Mouse (Mus musculus) forebrain, embryonic 10.5 days (tissue): ENCODE results near the gene Slc26a10. TPM values are rescaled to one million over a fixed set of nuclear protein-coding genes. Genes with fewer than 3 reads are reported as not detected.
"Not testable (repeated sequence)": the region's sequence is repeated elsewhere in the genome, so short reads cannot be mapped to it uniquely, and the experiment has no call there.

Source experiments
- DNase-seq: peaks from one replicate; pipeline ENCODE4 v3.0.0-alpha.2; 2017; ENCODE audit warnings: low spot score; ENCODE audit errors: extremely low spot score
- H3K27ac ChIP-seq: fragments of 300-500 bp; sonication (generic); 2 replicates; pipeline ENCODE4 v1.5.1; 2016; ENCODE audit warnings: mild to moderate bottlenecking
- H3K27me3 ChIP-seq: fragments of 300-500 bp; sonication (generic); 2 replicates; pipeline ENCODE4 v1.6.1; 2016; ENCODE audit warnings: mild to moderate bottlenecking; ENCODE audit not compliant: poor library complexity, severe bottlenecking
- H3K36me3 ChIP-seq: fragments of 300-500 bp; sonication (generic); replicated peaks from 2 replicates; pipeline ENCODE4 v1.6.1; 2016; ENCODE audit warnings: mild to moderate bottlenecking, moderate library complexity
- H3K4me1 ChIP-seq: fragments of 300-500 bp; sonication (generic); 2 replicates; pipeline ENCODE4 v1.6.1; 2016
- H3K4me3 ChIP-seq: fragments of 300-500 bp; sonication (generic); 2 replicates; pipeline ENCODE4 v1.5.1; 2016; ENCODE audit warnings: mild to moderate bottlenecking, moderate library complexity
- H3K9me3 ChIP-seq: fragments of 300-500 bp; sonication (generic); 2 replicates; pipeline ENCODE4 v1.6.1; 2016; ENCODE audit warnings: mild to moderate bottlenecking, moderate library complexity
- WGBS: fragments of 180-500 bp; shearing (Covaris S2); methylation state at CpG from one replicate; pipeline ENCODE4 v1.1.7; 2016; 5-methylcytosine and 5-hydroxymethylcytosine counted together
- polyA plus RNA-seq: library from polyadenylated mRNA; unstranded; fragments of >200 nt; fragmentation: Nextera tagmentation; extraction: Ambion mirVana; gene quantifications from 2 replicates; pipeline ENCODE4 v1.2.1, GENCODE M21; 2016

Gene Slc26a10
- polyA plus RNA-seq, 1 experiment from 2014 or later = 1.9 TPM

GRCm38 (mm10) chr10:127196392-127196791 is 15.9 kb upstream of the Slc26a10 start:
- peak overlapping the region; percentile 99 for H3K27ac ChIP-seq
- H3K36me3 ChIP-seq = peaks cover 63% of the 10 kb centered on the region
- peak overlapping the region; percentile 94 for H3K4me3 ChIP-seq
- H3K9me3 ChIP-seq = no peaks in the 10 kb centered on the region
- WGBS = 2% methylated on average over 5 of the region's 5 CpGs
- H3K4me1 ChIP-seq = peaks cover 49% of the 10 kb centered on the region
- DNase-seq = peak; percentile 53
- H3K27me3 ChIP-seq = peaks cover 1% of the 10 kb centered on the region; the same call in 1 of the 2 replicates

- Histone ChIP-seq H3K4me3 (peak within 1 kb of the TSS; percentile 94), H3K4me1 (peaks cover 58% of the 10 kb centered on the region), H3K36me3 (peaks cover 65% of the 10 kb centered on the region), H3K27me3 (peaks cover 10% of the 10 kb centered on the region), H3K27ac (peak within 1 kb of the TSS; percentile 99), H3K9me3 (no peaks in the 10 kb centered on the region)
- 0% methylated on average over 42 of the region's 47 CpGs for WGBS
- peak; percentile 81 for DNase-seq
These were observed 15.1 kb upstream of the Slc26a10 start, which contains the start of gene Dtx3 for GRCm38 (mm10) chr10:127195328-127196129. Gene Dtx3 (minus strand): TSS chr10:127195728.

- Histone ChIP-seq H3K9me3 (no peaks in the 10 kb centered on the region), H3K4me3 (peak overlapping the region; percentile 94), H3K27ac (peak overlapping the region; percentile 99), H3K36me3 (peaks cover 57% of the 10 kb centered on the region), H3K27me3 (peaks cover 10% of the 10 kb centered on the region), H3K4me1 (peaks cover 66% of the 10 kb centered on the region)
- WGBS = 27% methylated on average over 22 of the region's 22 CpGs
- peak; percentile 61 for DNase-seq
These were observed 14.2 kb upstream of the Slc26a10 start for GRCm38 (mm10) chr10:127194428-127195327.

GRCm38 (mm10) chr10:127193011-127193410 is 12.6 kb upstream of the Slc26a10 start:
- peaks cover 40% of the 10 kb centered on the region for H3K36me3 ChIP-seq
- H3K4me3 ChIP-seq = peak overlapping the region; percentile 2; the same call in 1 of the 2 replicates
- DNase-seq = no peak
- H3K27me3 ChIP-seq = peaks cover 10% of the 10 kb centered on the region
- H3K4me1 ChIP-seq = peaks cover 83% of the 10 kb centered on the region
- no peaks in the 10 kb centered on the region for H3K9me3 ChIP-seq
- 93% methylated on average over 9 of the region's 9 CpGs for WGBS
- H3K27ac ChIP-seq = 0 out of 2 replicates have a peak overlapping the region, but pooled peaks have one; percentile 11

GRCm38 (mm10) chr10:127192057-127192328 is 11.5 kb upstream of the Slc26a10 start:
- H3K9me3 ChIP-seq, H3K27ac ChIP-seq, DNase-seq, H3K4me3 ChIP-seq: not testable (repeated sequence)
- WGBS = 84% methylated on average over 1 of the region's 1 CpGs
- Histone ChIP-seq H3K4me1 (peaks cover 88% of the 10 kb centered on the region), H3K36me3 (peaks cover 34% of the 10 kb centered on the region), H3K27me3 (peaks cover 10% of the 10 kb centered on the region)

GRCm38 (mm10) chr10:127191191-127192056 is 11.0 kb upstream of the Slc26a10 start:
- WGBS = 77% methylated on average over 19 of the region's 19 CpGs
- peaks cover 40% of the 10 kb centered on the region for H3K36me3 ChIP-seq
- H3K4me3 ChIP-seq = peak overlapping the region; percentile 90
- DNase-seq = no peak
- H3K9me3 ChIP-seq = peaks cover 5% of the 10 kb centered on the region; the same call in 1 of the 2 replicates
- 0 out of 2 replicates have a peak overlapping the region, but pooled peaks have one; percentile 95 for H3K27ac ChIP-seq
- peaks cover 10% of the 10 kb centered on the region for H3K27me3 ChIP-seq
- H3K4me1 ChIP-seq = peaks cover 87% of the 10 kb centered on the region

- 28% methylated on average over 14 of the region's 14 CpGs for WGBS
- peaks cover 46% of the 10 kb centered on the region for H3K36me3 ChIP-seq
- DNase-seq = no peak
- H3K27me3 ChIP-seq = peaks cover 15% of the 10 kb centered on the region
- peak overlapping the region; percentile 95 for H3K27ac ChIP-seq
- peak overlapping the region; percentile 90 for H3K4me3 ChIP-seq
- H3K9me3 ChIP-seq = peaks cover 5% of the 10 kb centered on the region; the same call in 1 of the 2 replicates
- peaks cover 79% of the 10 kb centered on the region for H3K4me1 ChIP-seq
These were observed 10.1 kb upstream of the Slc26a10 start for GRCm38 (mm10) chr10:127190398-127191190.

GRCm38 (mm10) chr10:127189651-127190381 is 9.4 kb upstream of the Slc26a10 start, which contains the start of gene Arhgef25:
Gene Arhgef25 (minus strand): TSS chr10:127190083.
- Histone ChIP-seq H3K27ac (peak within 1 kb of the TSS; percentile 95), H3K27me3 (peaks cover 23% of the 10 kb centered on the region), H3K36me3 (peaks cover 53% of the 10 kb centered on the region), H3K4me1 (peaks cover 80% of the 10 kb centered on the region), H3K9me3 (peaks cover 5% of the 10 kb centered on the region; the same call in 1 of the 2 replicates), H3K4me3 (peak within 1 kb of the TSS; percentile 90)
- DNase-seq = peak; percentile 72
- 2% methylated on average over 35 of the region's 35 CpGs for WGBS

- H3K4me1 ChIP-seq = peaks cover 80% of the 10 kb centered on the region
- peaks cover 29% of the 10 kb centered on the region for H3K27me3 ChIP-seq
- H3K36me3 ChIP-seq = peaks cover 56% of the 10 kb centered on the region
- H3K27ac ChIP-seq = peak overlapping the region; percentile 95
- no peak for DNase-seq
- peak overlapping the region; percentile 90 for H3K4me3 ChIP-seq
- WGBS = under 1% methylated on average over 26 of the region's 26 CpGs
- H3K9me3 ChIP-seq = peaks cover 5% of the 10 kb centered on the region; the same call in 1 of the 2 replicates
These were observed 8.7 kb upstream of the Slc26a10 start for GRCm38 (mm10) chr10:127189116-127189650.

- H3K4me1 ChIP-seq = peaks cover 84% of the 10 kb centered on the region
- WGBS = under 1% methylated on average over 43 of the region's 46 CpGs
- peaks cover 35% of the 10 kb centered on the region for H3K27me3 ChIP-seq
- DNase-seq = peak; percentile 88
- H3K36me3 ChIP-seq = peaks cover 57% of the 10 kb centered on the region
- H3K4me3 ChIP-seq = peak overlapping the region; percentile 90
- peaks cover 5% of the 10 kb centered on the region; the same call in 1 of the 2 replicates for H3K9me3 ChIP-seq
- H3K27ac ChIP-seq = peak overlapping the region; percentile 95
These were observed 8.1 kb upstream of the Slc26a10 start for GRCm38 (mm10) chr10:127188465-127189115.
